Mouse (Mus musculus) common myeloid progenitor, adult 5-6 weeks (primary cell): ENCODE data around the gene N4bp3. TPM values are rescaled to one million over a fixed set of nuclear protein-coding genes. Genes with fewer than 3 reads are reported as not detected.
"Not testable (repeated sequence)": the region's sequence is repeated elsewhere in the genome, so short reads cannot be mapped to it uniquely, and the experiment has no call there.

Experiments
- ATAC-seq: replicated peaks from 2 replicates; pipeline ENCODE4 v1.8.0; 2016; ENCODE audit warnings: low read depth, mild to moderate bottlenecking, moderate TSS enrichment, inconsistent platforms; ENCODE audit not compliant: poor library complexity, severe bottlenecking
- total RNA-seq: library from RNA; stranded (forward); fragments of 200-1000, 187-1606 nt; gene quantifications from 2 replicates; pipeline ENCODE4 v1.2.3, GENCODE M21; 2017

Gene N4bp3
- total RNA-seq, 1 experiment from 2014 or later = 4.3 TPM

GRCm38 (mm10) chr11:51633200-51633599 lies 17.4 kb downstream of the N4bp3 start:
- not testable (repeated sequence) for ATAC-seq

- peak; percentile 21; the same call in 1 of the 2 replicates for ATAC-seq
These were observed 18.4 kb downstream of the N4bp3 start for GRCm38 (mm10) chr11:51632130-51632753.

- ATAC-seq = no peak
These were observed 20.9 kb downstream of the N4bp3 start for GRCm38 (mm10) chr11:51629651-51630314.

GRCm38 (mm10) chr11:51627907-51628306 lies 22.7 kb downstream of the N4bp3 start:
- no peak for ATAC-seq

GRCm38 (mm10) chr11:51627425-51627824 lies 23.2 kb downstream of the N4bp3 start:
- no peak for ATAC-seq

- peak; percentile 71 for ATAC-seq
These were observed 25.3 kb downstream of the N4bp3 start for GRCm38 (mm10) chr11:51625187-51625820.

GRCm38 (mm10) chr11:51622971-51623491 lies 27.6 kb downstream of the N4bp3 start:
- no peak for ATAC-seq

GRCm38 (mm10) chr11:51621776-51622175 lies 28.9 kb downstream of the N4bp3 start:
- no peak for ATAC-seq

GRCm38 (mm10) chr11:51620084-51620483 lies 30.6 kb downstream of the N4bp3 start:
- no peak for ATAC-seq

GRCm38 (mm10) chr11:51619409-51620060 lies 31.1 kb downstream of the N4bp3 start, which contains the start of gene Nhp2:
Gene Nhp2, plus strand, starts transcription at chr11:51619735.
- peak; percentile 73 for ATAC-seq

- ATAC-seq = no peak
These were observed 31.7 kb downstream of the N4bp3 start for GRCm38 (mm10) chr11:51618894-51619408.

- peak; percentile 43 for ATAC-seq
These were observed 32.9 kb downstream of the N4bp3 start for GRCm38 (mm10) chr11:51617693-51618092.

- ATAC-seq = not testable (repeated sequence)
These were observed 34.5 kb downstream of the N4bp3 start for GRCm38 (mm10) chr11:51616113-51616512.

GRCm38 (mm10) chr11:51615601-51616000 lies 35.0 kb downstream of the N4bp3 start:
- peak; percentile 67 for ATAC-seq

GRCm38 (mm10) chr11:51615129-51615528 lies 35.5 kb downstream of the N4bp3 start:
- no peak for ATAC-seq

- ATAC-seq = no peak
These were observed 36.4 kb downstream of the N4bp3 start for GRCm38 (mm10) chr11:51614256-51614655.

- not testable (repeated sequence) for ATAC-seq
These were observed 40.7 kb downstream of the N4bp3 start for GRCm38 (mm10) chr11:51609940-51610339.

GRCm38 (mm10) chr11:51609266-51609909 lies 41.3 kb downstream of the N4bp3 start:
- peak; percentile 30; the same call in 1 of the 2 replicates for ATAC-seq

GRCm38 (mm10) chr11:51607096-51607738 lies 43.4 kb downstream of the N4bp3 start:
- peak; percentile 37 for ATAC-seq
